Mouse (Mus musculus) bone marrow macrophage, adult 2 months (primary cell): ENCODE measurements around the gene Asap2.
"Not testable (repeated sequence)": the region's sequence is repeated elsewhere in the genome, so short reads cannot be mapped to it uniquely, and the experiment has no call there.

ENCODE experiments used
- CTCF ChIP-seq: IDR thresholded peaks from 2 replicates; pipeline ENCODE4 v1.5.1; 2012; ENCODE audit warnings: low read depth, mild to moderate bottlenecking, low read length, moderate library complexity
- POLR2A ChIP-seq: IDR thresholded peaks from 2 replicates; pipeline ENCODE4 v1.6.1; 2012; ENCODE audit warnings: mild to moderate bottlenecking, low read depth, low read length, borderline replicate concordance

- TF ChIP-seq POLR2A, CTCF: not testable (repeated sequence)
Observed at GRCm38 (mm10) chr12:21090168-21090567, 99.9 kb downstream of the Asap2 start.
